Mouse (Mus musculus): ENCODE results near the gene Hpd. TPM values are rescaled to one million over a fixed set of nuclear protein-coding genes. Genes with fewer than 3 reads are reported as not detected.
A peak's percentile ranks its signal among the peaks of the same experiment; 100 is the strongest.

Hpd gene
- polyA plus RNA-seq, 1 experiment from 2014 or later, result not detected

GRCm38 (mm10) chr5:123132308-123133071 lies 50.0 kb downstream of the Hpd start, which contains the start of gene Rhof:
Rhof (minus strand) TSS chr5:123132692.
- Histone ChIP-seq H3K4me1 (peaks cover 72% of the 10 kb centered on the region), H3K9me3 (no peaks in the 10 kb centered on the region), H3K4me3 (peak within 1 kb of the TSS; percentile 43), H3K36me3 (no peaks in the 10 kb centered on the region), H3K4me2 (peak within 1 kb of the TSS; percentile 99), H3K27me3 (no peaks in the 10 kb centered on the region), H3K9ac (peak within 1 kb of the TSS; percentile 51), H3K27ac (peak within 1 kb of the TSS; percentile 100)
- WGBS, result 3% methylated on average over 44 of the region's 44 CpGs
- ATAC-seq (ENCODE audit: borderline replicate concordance, extremely low read depth, low FRiP score, low TSS enrichment), result peak; percentile 33; the same call in 1 of the 2 replicates

DNA sequence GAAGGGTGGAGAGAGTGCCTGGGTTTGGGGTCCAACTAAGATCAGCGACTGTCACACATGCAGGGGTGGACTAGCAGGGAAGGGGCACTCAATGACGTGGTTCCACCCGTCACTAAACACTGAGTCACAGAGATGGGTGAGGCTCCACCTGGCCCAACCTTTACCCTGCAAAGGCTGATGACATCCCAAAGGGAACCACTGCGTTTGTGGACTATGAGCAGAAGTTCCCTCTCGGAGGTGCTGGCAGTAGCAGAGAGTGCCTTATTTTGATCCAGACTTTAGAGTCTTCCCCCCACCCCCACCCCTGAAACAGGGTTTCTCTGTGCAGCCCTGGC lies 51.7 kb downstream of the Hpd start:
- WGBS, result 89% methylated on average over 5 of the region's 5 CpGs
- no peak overlapping the region for H3K27ac ChIP-seq
- no peaks in the 10 kb centered on the region for H3K9me3 ChIP-seq
- no peak overlapping the region for H3K4me2 ChIP-seq
- peaks cover 55% of the 10 kb centered on the region for H3K4me1 ChIP-seq
- H3K4me3 ChIP-seq, result no peak overlapping the region
- no peaks in the 10 kb centered on the region for H3K27me3 ChIP-seq
- ATAC-seq (ENCODE audit: borderline replicate concordance, extremely low read depth, low FRiP score, low TSS enrichment), result no peak
- H3K9ac ChIP-seq, result no peak overlapping the region
- H3K36me3 ChIP-seq, result no peaks in the 10 kb centered on the region

DNA sequence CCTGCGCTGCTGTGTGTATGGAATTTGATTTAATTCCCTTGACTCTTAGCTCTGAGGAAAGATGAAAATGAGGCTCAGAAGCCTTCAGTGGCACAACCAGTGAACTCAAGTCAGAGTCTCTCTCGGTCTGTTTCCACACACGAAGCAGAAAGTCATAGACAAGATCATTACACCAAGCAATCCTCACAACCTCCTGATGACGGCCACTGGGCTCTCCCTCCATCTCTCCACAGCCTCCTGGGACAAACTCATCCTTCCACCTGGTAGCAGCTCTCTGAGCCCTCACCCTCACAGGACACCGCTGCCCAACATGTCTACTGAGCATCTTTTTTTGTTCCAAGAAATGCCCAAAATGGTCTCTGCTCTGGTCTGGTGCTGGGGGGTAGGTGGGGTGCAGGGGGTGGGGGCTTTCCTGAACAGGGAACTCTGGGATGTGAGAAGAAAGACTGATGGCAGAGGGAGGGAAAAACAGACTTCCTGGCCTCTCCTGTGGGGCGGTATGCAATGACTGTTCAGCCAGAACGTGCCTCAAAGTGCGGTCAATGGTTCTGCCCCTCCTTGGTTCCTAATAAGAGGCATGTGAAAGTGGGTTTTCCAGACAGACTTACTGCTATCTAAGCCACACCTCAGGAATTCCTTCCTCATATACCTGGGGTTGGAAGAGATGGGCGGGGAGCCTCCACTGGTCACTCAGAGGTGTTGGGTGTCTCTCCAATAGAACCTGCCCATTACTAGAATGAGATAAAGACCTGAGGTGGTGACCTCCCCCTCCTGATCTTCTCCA lies 52.3 kb downstream of the Hpd start:
- WGBS, result 80% methylated on average over 9 of the region's 9 CpGs
- ATAC-seq (ENCODE audit: borderline replicate concordance, extremely low read depth, low FRiP score, low TSS enrichment), result no peak
- no peaks in the 10 kb centered on the region for H3K27me3 ChIP-seq

GRCm38 (mm10) chr5:123129170-123129757 lies 53.3 kb downstream of the Hpd start:
- H3K9me3 ChIP-seq, result no peaks in the 10 kb centered on the region
- H3K27ac ChIP-seq, result no peak overlapping the region
- H3K4me2 ChIP-seq, result no peak overlapping the region
- no peaks in the 10 kb centered on the region for H3K36me3 ChIP-seq
- 80% methylated on average over 10 of the region's 10 CpGs for WGBS
- ATAC-seq (ENCODE audit: borderline replicate concordance, extremely low read depth, low FRiP score, low TSS enrichment), result no peak
- H3K4me3 ChIP-seq, result no peak overlapping the region
- no peaks in the 10 kb centered on the region for H3K27me3 ChIP-seq
- H3K4me1 ChIP-seq, result peaks cover 40% of the 10 kb centered on the region
- no peak overlapping the region for H3K9ac ChIP-seq

More for the DNA sequence above, 52.3 kb downstream of the Hpd start:
- no peak overlapping the region for H3K4me3 ChIP-seq
- no peak overlapping the region for H3K9ac ChIP-seq
- H3K27ac ChIP-seq, result no peak overlapping the region
- H3K9me3 ChIP-seq, result no peaks in the 10 kb centered on the region
- H3K4me2 ChIP-seq, result no peak overlapping the region
- H3K4me1 ChIP-seq, result peaks cover 50% of the 10 kb centered on the region
- no peaks in the 10 kb centered on the region for H3K36me3 ChIP-seq

DNA sequence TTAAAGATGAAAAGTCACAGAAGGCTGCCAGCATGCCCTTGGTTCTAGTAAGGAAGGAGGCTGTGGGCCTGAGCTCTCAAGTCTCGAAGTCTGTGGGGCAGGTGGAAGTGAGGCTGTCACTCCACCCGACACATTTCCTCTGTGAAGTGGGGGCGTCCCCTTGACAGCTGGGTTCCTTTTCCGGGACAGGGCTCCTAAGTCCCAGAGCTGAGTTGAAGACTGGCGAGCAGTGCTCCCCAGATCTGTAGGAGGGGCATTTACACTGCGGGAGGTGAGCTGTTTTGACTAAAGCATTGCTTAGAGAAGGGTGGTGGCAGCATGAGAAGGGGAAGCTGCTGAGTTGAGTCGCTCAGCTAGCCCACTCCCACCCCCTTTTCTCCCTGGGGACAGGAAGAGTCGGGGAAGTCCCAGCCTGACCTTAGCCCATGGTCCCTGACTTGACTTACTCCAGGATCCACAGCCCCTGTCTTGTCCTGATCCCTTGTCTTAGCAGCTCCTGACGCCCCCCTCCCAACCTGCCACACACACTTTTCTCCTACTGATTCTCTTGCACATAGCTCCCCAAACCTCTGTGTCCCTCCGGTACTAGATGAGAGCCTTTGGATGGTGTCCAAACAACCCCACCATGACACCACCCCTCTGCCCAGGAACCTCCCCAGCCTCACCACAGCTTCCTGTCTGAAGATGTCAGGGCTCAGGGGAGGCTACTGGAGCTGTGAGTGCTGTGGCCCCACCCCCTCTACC lies 53.9 kb downstream of the Hpd start:
- ATAC-seq (ENCODE audit: borderline replicate concordance, extremely low read depth, low FRiP score, low TSS enrichment), result no peak
- Histone ChIP-seq H3K4me1 (peaks cover 33% of the 10 kb centered on the region), H3K9ac (no peak overlapping the region), H3K27ac (peak overlapping the region; percentile 45; the same call in 1 of the 2 replicates), H3K4me2 (no peak overlapping the region), H3K9me3 (no peaks in the 10 kb centered on the region), H3K36me3 (no peaks in the 10 kb centered on the region), H3K4me3 (no peak overlapping the region), H3K27me3 (no peaks in the 10 kb centered on the region)
- WGBS, result 45% methylated on average over 10 of the region's 10 CpGs

- H3K4me3 ChIP-seq, result no peak overlapping the region
- no peaks in the 10 kb centered on the region for H3K36me3 ChIP-seq
- H3K9me3 ChIP-seq, result no peaks in the 10 kb centered on the region
- no peaks in the 10 kb centered on the region for H3K27me3 ChIP-seq
- ATAC-seq (ENCODE audit: borderline replicate concordance, extremely low read depth, low FRiP score, low TSS enrichment), result no peak
- no peak overlapping the region for H3K9ac ChIP-seq
- H3K4me2 ChIP-seq, result no peak overlapping the region
- H3K27ac ChIP-seq, result no peak overlapping the region
- peaks cover 20% of the 10 kb centered on the region for H3K4me1 ChIP-seq
- 72% methylated on average over 6 of the region's 6 CpGs for WGBS
These were observed 55.5 kb downstream of the Hpd start for GRCm38 (mm10) chr5:123127031-123127430.

DNA sequence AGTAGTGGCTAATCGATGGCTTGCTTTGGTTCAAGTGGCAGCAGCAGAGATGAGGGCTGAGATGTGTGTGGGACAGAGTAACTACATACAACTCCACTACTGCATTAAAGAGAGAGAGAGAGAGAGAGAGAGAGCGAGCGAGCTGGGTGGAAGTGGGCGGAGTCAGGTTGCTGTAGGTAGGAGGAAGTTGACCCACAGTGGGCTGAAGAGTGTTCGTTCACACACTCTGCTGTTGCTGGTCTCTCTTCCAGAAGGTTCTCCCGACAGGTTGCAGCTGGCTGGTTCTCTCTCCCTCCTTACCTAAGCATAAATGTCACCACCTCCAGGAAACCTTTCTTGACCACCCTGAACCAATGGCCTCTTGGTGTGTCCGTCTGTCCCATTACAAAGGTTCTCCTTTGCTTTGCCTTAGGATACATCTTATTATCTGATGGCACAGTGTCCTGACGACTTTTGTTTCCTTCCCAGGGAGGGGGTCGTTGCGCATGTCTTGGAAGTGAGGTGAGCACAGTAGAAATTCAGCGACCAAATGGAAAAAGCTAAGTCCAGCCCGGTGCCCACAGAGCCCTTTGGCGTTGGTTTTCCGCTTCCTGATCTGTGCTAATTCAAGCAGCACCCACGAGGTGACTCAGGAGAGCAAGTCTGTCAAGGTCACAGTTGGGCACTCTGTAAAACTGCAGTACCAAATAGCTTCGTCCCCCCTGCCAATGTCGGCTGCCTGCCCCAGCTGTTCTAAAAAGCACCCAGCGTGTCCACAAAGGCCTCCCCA lies 56.7 kb downstream of the Hpd start:
- WGBS, result 68% methylated on average over 18 of the region's 18 CpGs
- no peak for ATAC-seq (ENCODE audit: borderline replicate concordance, extremely low read depth, low FRiP score, low TSS enrichment)
- H3K4me2 ChIP-seq, result no peak overlapping the region

GRCm38 (mm10) chr5:123125105-123125504 lies 57.4 kb downstream of the Hpd start:
- WGBS, result 78% methylated on average over 6 of the region's 6 CpGs
- Histone ChIP-seq H3K4me1 (peaks cover 12% of the 10 kb centered on the region), H3K4me2 (no peak overlapping the region), H3K36me3 (no peaks in the 10 kb centered on the region), H3K9me3 (no peaks in the 10 kb centered on the region), H3K27me3 (no peaks in the 10 kb centered on the region), H3K9ac (no peak overlapping the region), H3K27ac (no peak overlapping the region), H3K4me3 (no peak overlapping the region)
- ATAC-seq (ENCODE audit: borderline replicate concordance, extremely low read depth, low FRiP score, low TSS enrichment), result no peak

More for the DNA sequence above, 56.7 kb downstream of the Hpd start:
- Histone ChIP-seq H3K27ac (no peak overlapping the region), H3K4me3 (no peak overlapping the region), H3K27me3 (no peaks in the 10 kb centered on the region), H3K9ac (no peak overlapping the region), H3K9me3 (no peaks in the 10 kb centered on the region), H3K36me3 (no peaks in the 10 kb centered on the region), H3K4me1 (peaks cover 15% of the 10 kb centered on the region)

DNA sequence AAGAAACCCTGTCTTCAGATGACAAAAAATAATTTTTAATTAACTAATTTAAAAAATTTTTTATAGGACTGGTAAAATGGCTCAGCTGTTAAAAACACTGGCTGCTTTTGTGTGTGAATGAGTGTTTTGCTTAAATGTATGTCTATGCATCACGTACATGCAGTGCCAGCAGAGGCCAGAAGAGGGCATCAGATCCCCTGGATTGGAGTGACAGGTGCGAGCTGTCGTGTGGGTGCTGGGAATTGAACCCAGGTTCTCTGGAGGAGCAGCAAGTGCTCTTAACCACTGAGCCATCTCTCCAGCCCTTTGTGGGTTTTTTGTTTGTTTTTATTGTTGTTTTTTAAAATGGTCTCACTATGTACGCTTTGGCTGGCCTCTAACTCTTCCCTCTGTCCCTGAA lies 60.3 kb downstream of the Hpd start:
- Histone ChIP-seq H3K27me3 (no peaks in the 10 kb centered on the region), H3K27ac (no peak overlapping the region), H3K36me3 (no peaks in the 10 kb centered on the region), H3K9ac (no peak overlapping the region), H3K4me1 (peaks cover 9% of the 10 kb centered on the region), H3K4me3 (no peak overlapping the region), H3K4me2 (no peak overlapping the region), H3K9me3 (no peaks in the 10 kb centered on the region)
- WGBS, result 91% methylated on average over 4 of the region's 4 CpGs
- no peak for ATAC-seq (ENCODE audit: borderline replicate concordance, extremely low read depth, low FRiP score, low TSS enrichment)

Measured in lung, embryonic 15.5 days (tissue).